Mouse (Mus musculus) brain, embryonic 14.5 days (tissue): ENCODE measurements at regions not wholly inside any gene's neighbourhood (a gene's known extent, or its start where the extent isn't known, plus 50 kb on each side); places are given as distances from the start of the nearest gene placed in this dataset.

Experiments
- DNase-seq: peaks from one replicate; pipeline ENCODE4 v3.0.0-alpha.2; 2011; ENCODE audit warnings: low read depth
- CTCF ChIP-seq: fragments of 200-500 bp; IDR thresholded peaks from 2 replicates; pipeline ENCODE4 v1.5.1; 2012; ENCODE audit warnings: inconsistent platforms, mild to moderate bottlenecking, moderate library complexity, borderline replicate concordance; ENCODE audit not compliant: insufficient read depth, insufficient read length; ENCODE audit errors: extremely low read depth
- POLR2A ChIP-seq: fragments of 200-500 bp; IDR thresholded peaks from 2 replicates; pipeline ENCODE4 v1.6.1; 2012; ENCODE audit warnings: mild to moderate bottlenecking, inconsistent platforms, borderline replicate concordance; ENCODE audit not compliant: poor library complexity, insufficient read depth, insufficient read length, severe bottlenecking; ENCODE audit errors: extremely low read depth

GRCm38 (mm10) chr2:75048071-75048470 is 222.5 kb downstream of the Mtx2 start:
- peak; percentile 6 for DNase-seq
- no peak for TF ChIP-seq CTCF

- TF ChIP-seq POLR2A (no peak), CTCF (no peak)
- DNase-seq, result peak; percentile 63
Observed at GRCm38 (mm10) chr2:75054474-75055186, 229.0 kb downstream of the Mtx2 start.

- DNase-seq, result peak; percentile 84
- TF ChIP-seq CTCF, result peak; percentile 80; the same call in 1 of the 2 replicates
- no peak for TF ChIP-seq POLR2A
Observed at GRCm38 (mm10) chr2:75055187-75055543, 229.6 kb downstream of the Mtx2 start.

- DNase-seq, result peak; percentile 50
Observed at GRCm38 (mm10) chr2:75061009-75061408, 235.4 kb downstream of the Mtx2 start.

GRCm38 (mm10) chr2:75061456-75062188 is 236.0 kb downstream of the Mtx2 start:
- TF ChIP-seq CTCF (no peak), POLR2A (no peak)
- peak; percentile 63 for DNase-seq

More at GRCm38 (mm10) chr2:75061009-75061408, 235.4 kb downstream of the Mtx2 start:
- TF ChIP-seq CTCF, result no peak
- no peak for TF ChIP-seq POLR2A

GRCm38 (mm10) chr2:75062189-75062510 is 236.5 kb downstream of the Mtx2 start:
- TF ChIP-seq POLR2A (no peak), CTCF (no peak)
- peak; percentile 8 for DNase-seq

GRCm38 (mm10) chr2:75064406-75065115 is 239.0 kb downstream of the Mtx2 start:
- DNase-seq, result no peak
- TF ChIP-seq POLR2A, result no peak
- TF ChIP-seq CTCF, result no peak

GRCm38 (mm10) chr2:75065304-75065703 is 239.7 kb downstream of the Mtx2 start:
- peak; percentile 72 for DNase-seq
- no peak for TF ChIP-seq POLR2A
- no peak for TF ChIP-seq CTCF

- no peak for DNase-seq
- no peak for TF ChIP-seq POLR2A
- TF ChIP-seq CTCF, result no peak
Observed at GRCm38 (mm10) chr2:75069321-75069720, 243.7 kb downstream of the Mtx2 start.

GRCm38 (mm10) chr2:75072021-75072420 is 246.4 kb downstream of the Mtx2 start:
- no peak for TF ChIP-seq POLR2A
- DNase-seq, result peak; percentile 15

GRCm38 (mm10) chr2:75072471-75072870 is 246.9 kb downstream of the Mtx2 start:
- TF ChIP-seq CTCF (no peak), POLR2A (no peak)
- DNase-seq, result peak; percentile 71

GRCm38 (mm10) chr2:75073178-75073577 is 247.6 kb downstream of the Mtx2 start:
- DNase-seq, result peak; percentile 54
- no peak for TF ChIP-seq POLR2A
- no peak for TF ChIP-seq CTCF

- no peak for DNase-seq
- TF ChIP-seq CTCF, result no peak
- no peak for TF ChIP-seq POLR2A
Observed at GRCm38 (mm10) chr2:75087164-75087563, 261.6 kb downstream of the Mtx2 start.
